Mouse (Mus musculus) adrenal gland, adult 2 months (tissue): ENCODE data around the gene Eras. TPM values are rescaled to one million over a fixed set of nuclear protein-coding genes. Genes with fewer than 3 reads are reported as not detected.
A peak's percentile ranks its signal among the peaks of the same experiment; 100 is the strongest.
"Not testable (repeated sequence)": the region's sequence is repeated elsewhere in the genome, so short reads cannot be mapped to it uniquely, and the experiment has no call there.

ENCODE experiments used
- DNase-seq: peaks from one replicate; pipeline ENCODE4 v3.0.0; 2021
- long read RNA-seq: library from polyadenylated mRNA; stranded (forward); transcript quantifications from one replicate; pipeline ENCODE4 v2.0.0, GENCODE M21; 2021
- polyA plus RNA-seq: library from polyadenylated mRNA; depleted of rRNA; stranded (reverse); fragments of >200 nt; gene quantifications from 2 replicates; pipeline ENCODE4 v1.2.3, GENCODE M21; 2012; rRNA removed
- total RNA-seq, 2 experiments: library from RNA; stranded (reverse); gene quantifications; 2 replicates each; pipeline ENCODE4 v1.2.3; 2021

Gene Eras
- not detected for total RNA-seq
- polyA plus RNA-seq, result not detected in 2 replicates
- long read RNA-seq, result 0 reads

- no peak for DNase-seq
These were observed at the start of gene Eras for GRCm38 (mm10) chrX:7928270-7928790. Gene Eras, minus strand, starts transcription at chrX:7928607.

GRCm38 (mm10) chrX:7977892-7978291, 49.5 kb upstream of the Eras start, which contains the start of gene Gata1:
Gene Gata1, minus strand, starts transcription at chrX:7978071.
- no peak for DNase-seq

GRCm38 (mm10) chrX:7971292-7971691, 42.9 kb upstream of the Eras start:
- no peak for DNase-seq

- no peak for DNase-seq
These were observed 40.5 kb upstream of the Eras start for GRCm38 (mm10) chrX:7968899-7969298.

- no peak for DNase-seq
These were observed 39.8 kb upstream of the Eras start for GRCm38 (mm10) chrX:7968226-7968625.

GRCm38 (mm10) chrX:7967596-7968201, 39.3 kb upstream of the Eras start:
- DNase-seq, result no peak

GRCm38 (mm10) chrX:7966161-7966560, 37.8 kb upstream of the Eras start:
- DNase-seq, result no peak

GRCm38 (mm10) chrX:7963829-7964626, 35.6 kb upstream of the Eras start:
- DNase-seq, result no peak

- no peak for DNase-seq
These were observed 30.5 kb upstream of the Eras start for GRCm38 (mm10) chrX:7958868-7959267.

GRCm38 (mm10) chrX:7950091-7950490, 21.7 kb upstream of the Eras start:
- peak; percentile 52 for DNase-seq

GRCm38 (mm10) chrX:7947900-7948492, 19.6 kb upstream of the Eras start:
- peak; percentile 96 for DNase-seq

- DNase-seq, result peak; percentile 11
These were observed 18.9 kb upstream of the Eras start, which contains the start of gene Hdac6 for GRCm38 (mm10) chrX:7947108-7947899. Gene Hdac6, minus strand, starts transcription at chrX:7947889.

GRCm38 (mm10) chrX:7945618-7946017, 17.2 kb upstream of the Eras start:
- no peak for DNase-seq

- DNase-seq, result peak; percentile 8
These were observed 9.3 kb upstream of the Eras start for GRCm38 (mm10) chrX:7937667-7938066.

GRCm38 (mm10) chrX:7936874-7937273, 8.5 kb upstream of the Eras start:
- no peak for DNase-seq

- DNase-seq, result no peak
These were observed 1.3 kb downstream of the Eras start for GRCm38 (mm10) chrX:7927116-7927515.

- DNase-seq, result no peak
These were observed 2.1 kb downstream of the Eras start for GRCm38 (mm10) chrX:7926266-7926665.

- no peak for DNase-seq
These were observed 6.4 kb downstream of the Eras start for GRCm38 (mm10) chrX:7922032-7922431.

GRCm38 (mm10) chrX:7919601-7920383, 8.6 kb downstream of the Eras start, which contains the start of gene Pcsk1n:
Gene Pcsk1n, plus strand, starts transcription at chrX:7919822.
- DNase-seq, result no peak

- DNase-seq, result not testable (repeated sequence)
These were observed 10.4 kb downstream of the Eras start for GRCm38 (mm10) chrX:7917960-7918359.

- DNase-seq, result peak; percentile 51
These were observed 12.7 kb downstream of the Eras start for GRCm38 (mm10) chrX:7915669-7916068.
